Mouse (Mus musculus): ENCODE results near the gene Pqbp1.
"Not testable (repeated sequence)": the region's sequence is repeated elsewhere in the genome, so short reads cannot be mapped to it uniquely, and the experiment has no call there.

DNA sequence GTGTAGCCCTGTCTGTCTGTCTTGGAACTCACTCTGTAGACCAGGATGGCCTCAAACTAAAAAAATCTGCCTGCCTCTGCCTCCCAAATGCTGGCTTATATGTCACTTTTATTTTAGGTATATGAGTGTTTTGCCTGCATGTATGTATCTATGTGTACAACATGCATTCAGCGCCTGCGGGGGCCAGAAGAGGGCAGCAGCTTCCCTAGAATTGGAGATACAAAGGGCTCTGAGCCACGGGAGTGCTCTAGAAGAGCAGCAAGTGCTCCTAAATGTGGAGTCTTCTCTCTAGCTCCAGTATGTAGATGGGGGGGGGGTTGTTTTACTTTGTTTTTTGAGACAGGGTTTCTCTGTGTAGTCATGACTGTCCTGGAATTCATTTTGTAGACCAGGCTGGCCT lies 16.6 kb upstream of the Pqbp1 start:
- TF ChIP-seq POLR2A (IDR thresholded peaks at IDR 0.05; ENCODE audit: low read depth, low read length): not testable (repeated sequence)
- TF ChIP-seq CTCF (conservative IDR thresholded peaks at IDR 0.05; ENCODE audit: insufficient read depth, insufficient read length, low read depth, low read length): peak; percentile 17; the same call in 1 of the 2 replicates
